Comparison of ENCODE assay signal across 7 mouse cellular contexts in the genomic region with DNA sequence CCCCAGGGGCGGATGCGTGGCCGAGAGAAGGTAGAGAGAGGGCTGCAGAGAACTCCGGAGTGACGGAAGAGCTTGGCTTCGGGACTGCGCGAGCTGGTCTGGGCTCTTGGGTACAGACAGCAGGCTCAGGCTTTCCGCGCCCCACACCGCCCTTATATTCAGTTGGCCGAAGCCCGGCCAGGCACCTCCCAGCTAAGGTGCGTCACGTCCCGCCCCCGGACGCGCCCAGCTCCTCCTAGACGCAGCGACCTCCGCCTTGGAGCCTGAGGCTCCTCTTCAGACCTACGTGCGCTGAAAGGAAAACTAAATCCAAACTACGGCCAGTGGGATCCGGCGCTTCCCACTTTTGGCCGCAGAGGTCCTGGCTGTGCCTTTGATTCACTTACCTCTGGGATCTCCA. TPM values are rescaled to one million over a fixed set of nuclear protein-coding genes. Genes with fewer than 3 reads are reported as not detected.
DNase-seq lines count a peak whose midpoint lies in the region; ATAC-seq lines count a peak whose summit lies in the region.

A gene (minus strand): TSS at position 127 of the 400 bp plus-strand sequence.

- no peaks in the 10 kb centered on the region for H3K9me3 ChIP-seq in intestine, embryonic 15.5 days
- no peaks in the 10 kb centered on the region for H3K9me3 ChIP-seq in limb, embryonic 12.5 days
- H3K9me3 ChIP-seq in midbrain, embryonic 13.5 days, result no peaks in the 10 kb centered on the region

- peaks cover 14% of the 10 kb centered on the region for H3K36me3 ChIP-seq in intestine, embryonic 15.5 days
- peaks cover 24% of the 10 kb centered on the region for H3K36me3 ChIP-seq in limb, embryonic 12.5 days
- H3K36me3 ChIP-seq in midbrain, embryonic 13.5 days, result peaks cover 24% of the 10 kb centered on the region

- peak; percentile 92 for ATAC-seq in intestine, embryonic 15.5 days
- peak; percentile 83; the same call in 1 of the 2 replicates for ATAC-seq in limb, embryonic 12.5 days (ENCODE audit: insufficient number of reproducible peaks, insufficient read depth, low FRiP score, low TSS enrichment, low read depth)
- ATAC-seq in midbrain, embryonic 13.5 days, result peak; percentile 73

- intact Hi-C loops in gastrocnemius, postnatal 36 days (cut with DNase I), result loop anchor here (1.0 to 5.0 kb wide), 2 partner anchors 62 to 107 kb away; no protein-coding TSS in a partner anchor

- peak within 1 kb of the TSS; percentile 75 for H3K27ac ChIP-seq in intestine, embryonic 15.5 days
- no peak within 1 kb of the TSS for H3K27ac ChIP-seq in limb, embryonic 12.5 days
- H3K27ac ChIP-seq in midbrain, embryonic 13.5 days, result no peak within 1 kb of the TSS

- WGBS in intestine, embryonic 15.5 days, result under 1% methylated on average over 28 of the region's 28 CpGs
- under 1% methylated on average over 28 of the region's 28 CpGs for WGBS in limb, embryonic 12.5 days
- 2% methylated on average over 28 of the region's 28 CpGs for WGBS in midbrain, embryonic 13.5 days

- H3K4me1 ChIP-seq in intestine, embryonic 15.5 days (replicated peaks), result peaks cover 30% of the 10 kb centered on the region
- peaks cover 39% of the 10 kb centered on the region for H3K4me1 ChIP-seq in limb, embryonic 12.5 days (replicated peaks)
- H3K4me1 ChIP-seq in midbrain, embryonic 13.5 days (replicated peaks), result peaks cover 23% of the 10 kb centered on the region

- peaks cover 13% of the 10 kb centered on the region for H3K27me3 ChIP-seq in intestine, embryonic 15.5 days (replicated peaks)
- peaks cover 34% of the 10 kb centered on the region for H3K27me3 ChIP-seq in limb, embryonic 12.5 days
- peaks cover 37% of the 10 kb centered on the region for H3K27me3 ChIP-seq in midbrain, embryonic 13.5 days

- H3K4me2 ChIP-seq in intestine, embryonic 15.5 days (replicated peaks), result peak within 1 kb of the TSS; percentile 98
- peak within 1 kb of the TSS; percentile 91 for H3K4me2 ChIP-seq in limb, embryonic 12.5 days
- peak within 1 kb of the TSS; percentile 87 for H3K4me2 ChIP-seq in midbrain, embryonic 13.5 days (replicated peaks)

- H3K4me3 ChIP-seq in intestine, embryonic 15.5 days (replicated peaks), result peak within 1 kb of the TSS; percentile 49
- H3K4me3 ChIP-seq in limb, embryonic 12.5 days (replicated peaks), result peak within 1 kb of the TSS; percentile 47
- peak within 1 kb of the TSS; percentile 46 for H3K4me3 ChIP-seq in midbrain, embryonic 13.5 days (replicated peaks)

- DNase-seq in adrenal gland, adult 8-10 months, result peak; percentile 91
- DNase-seq in embryo, embryonic 11 days, result peak; percentile 84
- DNase-seq in gastrocnemius, postnatal 36 days, result peak; percentile 59 to 73
- DNase-seq in spleen, adult 18-20 months, result peak; percentile 74 to 79

- peak within 1 kb of the TSS; percentile 55 for H3K9ac ChIP-seq in intestine, embryonic 15.5 days
- peak within 1 kb of the TSS; percentile 53 for H3K9ac ChIP-seq in limb, embryonic 12.5 days (replicated peaks)
- H3K9ac ChIP-seq in midbrain, embryonic 13.5 days (replicated peaks), result peak within 1 kb of the TSS; percentile 52

RNA-seq across cellular contexts. Expression of the gene that starts here (rescaled TPM):
- total RNA-seq in adrenal gland, adult 8-10 months (2022), result 10 to 100 TPM; 19.1 to 34.7 (median 26.7) TPM
- total RNA-seq in gastrocnemius, postnatal 36 days (2021), result 1 to 10 TPM; 1.3 to 2.1 TPM
- 2.1 and 2.6 TPM in 2 replicates for polyA plus RNA-seq in intestine, embryonic 15.5 days (2015; fragmentation: Nextera tagmentation; extraction: Ambion mirVana)
- 1.5 and 1.7 TPM in 2 replicates for polyA plus RNA-seq in limb, embryonic 12.5 days (2016; fragmentation: Nextera tagmentation; extraction: Ambion mirVana)
- polyA plus RNA-seq in midbrain, embryonic 13.5 days (2015; fragmentation: Nextera tagmentation; extraction: Ambion mirVana), result 0.72 and 1.3 TPM in 2 replicates

Comparison
In these comparisons a context has a peak if more than half of its experiments do, and no peak if none do; other contexts are left out.
1. RNA of the gene that starts here (total RNA-seq): 19.1 to 34.7 TPM in adrenal gland, adult 8-10 months; 1.3 to 2.1 TPM in gastrocnemius, postnatal 36 days; every median in the first group is over 4 times any median in the second.
2. Peak in every context shown above with its lines, with median percentiles within 50 percentile points of each other: DNase-seq, ATAC-seq, H3K4me2 ChIP-seq, H3K4me3 ChIP-seq and H3K9ac ChIP-seq.